Mouse (Mus musculus): ENCODE measurements around the gene Rab3a.

Rab3a gene

DNA sequence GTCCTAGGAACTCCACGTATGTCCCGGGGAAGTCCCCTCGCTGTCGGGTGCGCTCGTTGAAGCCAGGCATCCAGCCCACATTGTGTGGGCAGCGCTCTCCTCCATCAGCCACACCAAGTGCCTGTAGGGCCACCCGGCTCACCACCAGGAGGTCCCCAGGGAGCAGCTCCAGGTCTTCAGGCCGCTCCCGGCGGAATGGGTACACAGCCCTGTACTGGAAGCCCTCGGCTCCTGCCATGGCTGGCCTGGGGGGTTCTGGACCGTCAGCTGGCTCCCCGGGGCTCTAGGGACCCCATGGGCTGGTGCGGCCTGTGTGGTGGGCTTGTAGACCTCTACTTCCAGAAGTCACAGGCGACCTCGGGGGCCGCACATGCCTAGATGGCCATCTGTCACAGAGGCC is 20.3 kb downstream of the Rab3a start:
- DNase-seq (ENCODE audit: inconsistent ontology term): no peak

GRCm38 (mm10) chr8:70775227-70775626 is 20.7 kb downstream of the Rab3a start:
- no peak for DNase-seq (ENCODE audit: inconsistent ontology term)

- DNase-seq (ENCODE audit: inconsistent ontology term): peak; percentile 37
Measured at GRCm38 (mm10) chr8:70775851-70776495, 21.5 kb downstream of the Rab3a start.

DNA sequence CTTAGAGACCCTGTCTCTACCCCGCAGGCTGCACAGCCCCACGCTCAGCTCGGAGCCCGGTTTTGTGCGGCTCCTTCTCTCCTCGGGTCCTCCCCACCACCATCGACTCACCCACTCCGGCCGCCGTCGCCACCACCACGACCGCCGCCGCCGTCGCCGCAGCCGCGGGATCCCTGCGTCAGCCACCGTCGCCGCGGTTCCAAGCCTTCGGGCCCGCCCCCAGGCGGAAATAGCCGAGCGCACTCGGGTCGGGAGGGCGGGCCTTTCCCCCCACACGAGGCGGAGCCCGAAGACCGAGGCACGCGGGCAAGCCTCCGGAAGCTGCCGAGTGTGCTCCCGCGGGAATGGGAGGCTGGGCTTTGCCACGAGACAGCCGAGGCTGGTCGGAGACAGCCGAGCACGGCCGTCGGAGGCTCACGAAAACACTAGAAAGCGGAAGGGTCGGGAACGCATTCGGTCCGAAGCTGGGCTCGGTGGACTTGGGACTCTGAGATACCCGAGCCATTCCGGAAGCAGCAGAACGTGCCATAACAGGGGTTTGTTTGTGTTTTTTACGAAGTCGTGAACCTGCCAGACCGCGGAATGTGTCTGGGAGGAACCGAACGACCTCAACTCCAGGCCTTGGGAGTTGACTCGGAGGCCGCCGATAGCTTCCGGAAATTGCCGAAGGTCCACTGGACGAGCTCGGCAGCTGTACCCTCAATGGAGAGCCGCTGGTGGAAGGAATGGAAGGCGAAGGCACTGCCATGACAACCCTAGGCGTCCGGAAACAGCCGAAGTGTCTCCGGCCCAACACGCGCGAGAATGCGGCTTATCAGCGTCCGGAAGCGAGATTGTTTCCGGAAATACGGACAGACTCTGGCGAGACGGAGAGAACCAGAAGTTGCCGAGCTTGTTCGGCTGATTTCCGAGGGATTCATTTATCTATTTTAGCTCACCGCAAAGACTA is 22.3 kb downstream of the Rab3a start, which contains the start of gene Pik3r2:
TSS of gene Pik3r2 (minus strand) at position 218 of the 949 bp plus-strand sequence.
- peak; percentile 98 for DNase-seq (ENCODE audit: inconsistent ontology term)

GRCm38 (mm10) chr8:70780093-70780492 is 25.6 kb downstream of the Rab3a start:
- DNase-seq (ENCODE audit: inconsistent ontology term): no peak

DNA sequence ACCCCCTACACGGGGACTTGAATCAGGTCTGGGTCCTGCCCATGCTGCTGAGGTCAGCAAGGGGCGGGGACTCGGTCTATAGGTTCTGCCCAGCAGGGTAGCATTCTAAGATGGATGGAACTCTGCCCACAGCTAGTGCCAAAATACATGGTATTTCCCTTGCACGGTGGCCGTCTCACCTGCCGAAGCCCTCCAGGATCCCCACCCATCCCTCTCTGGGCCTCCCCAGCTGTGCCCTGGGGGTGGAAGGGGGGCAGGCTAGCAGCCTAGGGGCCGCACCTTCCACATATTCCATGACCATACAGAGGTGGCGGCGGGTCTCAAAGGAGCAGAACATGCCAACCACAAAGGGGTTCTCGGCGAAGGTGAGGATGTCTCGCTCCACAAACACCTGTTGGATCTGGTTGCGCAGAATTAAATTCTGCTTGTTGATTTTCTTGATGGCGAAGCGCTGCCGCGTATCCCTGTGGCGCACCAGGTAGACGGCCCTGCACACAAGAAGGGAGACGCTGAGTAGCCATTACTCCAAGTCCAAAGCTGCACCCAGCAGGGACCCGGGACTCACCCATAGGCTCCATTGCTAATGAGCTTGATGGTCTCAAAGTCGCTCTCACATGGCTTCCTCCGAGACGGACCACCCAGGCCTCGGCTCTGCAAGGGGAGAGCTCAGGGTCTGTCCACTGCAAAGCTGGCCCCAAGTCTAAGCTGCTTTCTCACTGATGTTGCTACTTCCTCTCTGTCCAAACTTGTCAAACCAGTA is 32.0 kb downstream of the Rab3a start:
- DNase-seq (ENCODE audit: inconsistent ontology term): no peak

- DNase-seq (ENCODE audit: inconsistent ontology term): no peak
Measured at GRCm38 (mm10) chr8:70787051-70787445, 32.6 kb downstream of the Rab3a start.

DNA sequence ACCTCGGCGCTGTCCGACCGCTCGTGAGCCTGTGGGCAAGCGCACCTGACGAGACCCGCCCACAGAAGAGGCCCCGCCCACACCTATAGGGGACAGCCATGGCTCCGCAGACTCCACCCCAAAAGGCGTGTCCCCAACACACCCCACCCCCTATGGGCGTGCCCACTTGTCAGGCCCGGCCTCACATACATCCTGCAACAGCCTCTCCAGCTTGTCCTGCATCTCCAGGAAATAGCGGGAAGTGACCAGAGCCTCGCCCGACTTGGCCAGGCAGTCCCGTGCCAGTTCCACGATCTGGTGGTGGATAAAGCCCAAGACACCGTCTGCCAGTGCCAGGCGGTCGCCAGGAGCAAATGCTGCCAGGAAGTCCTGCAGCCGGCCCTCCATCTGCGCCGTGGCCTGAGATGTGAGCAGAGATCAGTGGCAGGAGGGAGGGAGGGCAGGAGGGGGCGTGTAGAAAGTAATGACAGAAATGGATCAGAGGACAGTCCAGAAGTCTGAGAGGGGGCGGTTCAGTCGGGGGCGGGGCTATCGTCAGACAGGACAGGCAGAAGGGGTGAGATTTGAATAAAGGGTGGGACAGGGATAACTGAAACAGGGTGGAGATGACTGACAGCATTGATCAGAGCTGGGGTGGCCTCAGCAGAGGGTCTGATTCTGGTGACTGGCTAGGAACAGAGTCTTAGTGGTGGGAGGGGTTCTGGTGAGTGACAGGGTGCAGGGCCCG is 33.6 kb downstream of the Rab3a start:
- DNase-seq (ENCODE audit: inconsistent ontology term): no peak

- no peak for DNase-seq (ENCODE audit: inconsistent ontology term)
Measured at GRCm38 (mm10) chr8:70789046-70789445, 34.6 kb downstream of the Rab3a start.

- DNase-seq (ENCODE audit: inconsistent ontology term): no peak
Measured at GRCm38 (mm10) chr8:70790846-70791245, 36.4 kb downstream of the Rab3a start.

- no peak for DNase-seq (ENCODE audit: inconsistent ontology term)
Measured at GRCm38 (mm10) chr8:70791294-70791701, 36.8 kb downstream of the Rab3a start.

DNA sequence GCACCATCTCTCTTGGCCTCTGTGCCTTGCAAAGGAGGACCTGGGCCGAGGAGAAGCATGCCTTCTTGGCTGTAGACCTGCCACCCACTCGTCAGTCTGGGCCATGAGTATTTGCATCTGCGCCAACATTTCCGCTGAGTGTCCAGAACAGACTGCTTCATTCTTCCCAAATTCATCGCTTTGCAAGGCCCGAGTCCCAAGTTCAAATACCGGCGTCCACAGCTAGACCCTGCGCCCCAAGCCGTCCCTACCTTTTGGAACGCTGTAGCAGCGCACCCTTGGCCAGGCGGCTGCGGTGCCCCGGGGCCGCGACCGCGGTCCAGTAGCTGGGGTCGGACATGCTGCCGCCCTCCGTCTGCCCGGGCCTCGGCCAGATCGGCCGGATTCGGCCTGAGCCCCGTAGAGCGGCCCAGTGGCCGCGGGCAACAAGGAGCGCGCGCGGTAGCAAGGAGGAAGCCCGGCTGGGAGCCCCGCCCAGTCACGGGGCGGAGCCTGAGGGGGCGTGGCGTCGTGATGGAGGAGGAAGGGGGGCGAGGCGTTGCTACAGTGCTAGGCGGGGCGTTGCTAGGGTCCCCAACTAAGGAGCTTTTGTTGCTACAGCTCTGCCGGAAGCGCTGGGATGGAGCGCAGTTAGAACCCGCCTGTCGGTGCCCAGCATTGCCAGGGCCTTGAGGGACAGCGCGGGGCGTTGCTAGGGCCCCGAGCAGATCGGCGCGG is 37.7 kb downstream of the Rab3a start:
- peak; percentile 99 for DNase-seq (ENCODE audit: inconsistent ontology term)

GRCm38 (mm10) chr8:70792700-70793099 is 38.2 kb downstream of the Rab3a start:
- no peak for DNase-seq (ENCODE audit: inconsistent ontology term)

GRCm38 (mm10) chr8:70794215-70794614 is 39.7 kb downstream of the Rab3a start:
- no peak for DNase-seq (ENCODE audit: inconsistent ontology term)

DNA sequence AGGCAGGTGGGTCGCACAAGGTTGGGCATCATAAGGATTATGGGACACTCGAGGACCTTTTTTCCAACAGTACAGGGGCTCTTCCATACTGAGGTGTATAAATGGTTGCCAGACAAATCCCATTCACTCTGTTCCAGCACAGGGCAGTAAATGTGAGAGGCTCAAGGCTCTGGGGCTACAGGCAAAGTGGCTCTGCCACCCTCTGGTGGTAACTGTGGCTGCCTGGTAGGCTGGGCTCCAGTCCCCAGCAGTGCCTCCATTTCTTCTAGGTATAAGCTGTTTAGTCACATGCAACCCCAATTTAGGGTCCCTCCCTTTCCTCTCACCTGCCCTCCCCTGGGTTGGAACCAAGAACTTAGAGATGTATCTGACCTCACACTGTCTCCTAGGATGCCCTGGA is 40.9 kb downstream of the Rab3a start:
- no peak for DNase-seq (ENCODE audit: inconsistent ontology term)

DNA sequence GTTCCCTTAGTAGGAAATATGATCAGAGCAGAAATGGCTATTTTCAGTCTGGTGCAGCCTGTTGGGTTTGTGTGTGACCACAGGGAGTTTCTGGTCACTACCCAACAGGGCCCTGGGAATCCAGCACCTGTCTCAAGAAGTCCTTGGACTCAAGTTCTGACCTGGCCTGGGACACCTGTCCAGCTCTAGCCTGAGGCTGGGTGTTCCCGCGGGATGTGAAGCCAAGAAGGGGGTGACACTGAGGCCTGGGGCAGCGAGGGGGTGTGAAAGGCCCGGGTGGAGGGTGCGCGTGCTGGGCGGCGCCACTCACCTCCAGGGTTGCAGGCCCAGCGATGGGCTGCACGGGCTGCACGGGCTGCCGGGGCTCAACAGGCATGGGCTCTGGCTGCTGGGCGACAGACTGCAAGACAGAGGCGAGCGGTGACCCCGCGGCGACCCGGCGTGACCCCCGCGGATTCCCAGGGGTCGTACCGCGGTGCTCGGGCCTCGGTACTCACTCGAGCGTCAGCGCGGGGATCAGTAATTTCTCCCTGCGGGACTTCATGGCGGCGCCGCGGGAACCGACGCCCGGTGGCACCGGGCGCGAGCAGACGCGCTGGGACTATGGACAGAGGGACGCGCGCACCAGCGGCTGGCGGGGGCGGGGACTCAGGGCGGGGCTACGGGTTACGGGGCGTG is 42.1 kb downstream of the Rab3a start:
- no peak for DNase-seq (ENCODE audit: inconsistent ontology term)

- DNase-seq (ENCODE audit: inconsistent ontology term): peak; percentile 94
Measured at GRCm38 (mm10) chr8:70797081-70798070, 42.9 kb downstream of the Rab3a start.

GRCm38 (mm10) chr8:70798281-70798680 is 43.8 kb downstream of the Rab3a start:
- no peak for DNase-seq (ENCODE audit: inconsistent ontology term)

- DNase-seq (ENCODE audit: inconsistent ontology term): no peak
Measured at GRCm38 (mm10) chr8:70800648-70801047, 46.2 kb downstream of the Rab3a start.
